Mouse (Mus musculus) layer of hippocampus, adult 2 months (tissue): ENCODE results near the gene Cdk7. TPM values are rescaled to one million over a fixed set of nuclear protein-coding genes. Genes with fewer than 3 reads are reported as not detected.
"Not testable (repeated sequence)": the region's sequence is repeated elsewhere in the genome, so short reads cannot be mapped to it uniquely, and the experiment has no call there.

ENCODE experiments used
- DNase-seq, 2 experiments: peaks; one replicate each; pipeline ENCODE4 v3.0.0; 2022; ENCODE audit warnings: low spot score in 2 of 2
- H3K27ac ChIP-seq: fragments of 200-600 bp; 2 replicates; pipeline ENCODE4 v1.8.1; 2022
- H3K4me3 ChIP-seq: fragments of 200-600 bp; 2 replicates; pipeline ENCODE4 v1.8.1; 2022; ENCODE audit warnings: mild to moderate bottlenecking
- CTCF ChIP-seq: fragments of 200-600 bp; conservative IDR thresholded peaks from 2 replicates; pipeline ENCODE4 v1.8.1; 2022; ENCODE audit warnings: antibody characterized with exemption, mild to moderate bottlenecking, moderate library complexity
- total RNA-seq, 2 experiments: library from RNA; stranded (reverse); gene quantifications; 2 replicates each; pipeline ENCODE4 v1.2.3; 2021

Cdk7 gene
- total RNA-seq, 2 experiments from 2014 or later, result 40.2 to 40.4 TPM

GRCm38 (mm10) chr13:100746090-100746489 is 15.4 kb upstream of the Cdk7 start:
- Histone ChIP-seq H3K4me3 (no peak overlapping the region), H3K27ac (peak overlapping the region; percentile 62)
- no peak for TF ChIP-seq CTCF
- DNase-seq, result peak; percentile 47 to 51

- Histone ChIP-seq H3K4me3 (peak within 1 kb of the TSS; percentile 73), H3K27ac (peak within 1 kb of the TSS; percentile 100)
- peak; percentile 23; the same call in 1 of the 2 replicates for TF ChIP-seq CTCF
- peak; percentile 86 to 92 for DNase-seq
These were observed 13.5 kb upstream of the Cdk7 start, which contains the start of gene Mrps36 for GRCm38 (mm10) chr13:100744036-100744744. Gene Mrps36, minus strand, starts transcription at chr13:100744659.

GRCm38 (mm10) chr13:100743346-100744035 is 12.8 kb upstream of the Cdk7 start:
- no peak for TF ChIP-seq CTCF
- peak overlapping the region; percentile 100 for H3K27ac ChIP-seq

GRCm38 (mm10) chr13:100742831-100743230 is 12.1 kb upstream of the Cdk7 start:
- no peak for DNase-seq
- H3K4me3 ChIP-seq, result peak overlapping the region; percentile 73; the same call in 1 of the 2 replicates
- no peak for TF ChIP-seq CTCF
- H3K27ac ChIP-seq, result peak overlapping the region; percentile 100; the same call in 1 of the 2 replicates

More at GRCm38 (mm10) chr13:100743346-100744035, 12.8 kb upstream of the Cdk7 start:
- DNase-seq, result no peak
- H3K4me3 ChIP-seq, result peak overlapping the region; percentile 73

GRCm38 (mm10) chr13:100732756-100733155 is 2.0 kb upstream of the Cdk7 start:
- DNase-seq, result no peak
- no peak overlapping the region for H3K4me3 ChIP-seq
- no peak for TF ChIP-seq CTCF

GRCm38 (mm10) chr13:100731462-100732046 is 815 bp upstream of the Cdk7 start:
- TF ChIP-seq CTCF, result peak; percentile 21
- H3K27ac ChIP-seq, result peak overlapping the region; percentile 81; the same call in 1 of the 2 replicates

More at GRCm38 (mm10) chr13:100732756-100733155, 2.0 kb upstream of the Cdk7 start:
- H3K27ac ChIP-seq, result no peak overlapping the region

GRCm38 (mm10) chr13:100730153-100730860 is 432 bp downstream of the Cdk7 start:
- no peak for TF ChIP-seq CTCF
- peak overlapping the region; percentile 81 for H3K27ac ChIP-seq
- peak overlapping the region; percentile 94 for H3K4me3 ChIP-seq
- DNase-seq, result no peak

More at GRCm38 (mm10) chr13:100731462-100732046, 815 bp upstream of the Cdk7 start:
- not testable (repeated sequence) for H3K4me3 ChIP-seq, DNase-seq

GRCm38 (mm10) chr13:100728530-100728929 is 2.2 kb downstream of the Cdk7 start:
- not testable (repeated sequence) for DNase-seq, H3K4me3 ChIP-seq, H3K27ac ChIP-seq

GRCm38 (mm10) chr13:100728086-100728485 is 2.7 kb downstream of the Cdk7 start:
- TF ChIP-seq CTCF, result no peak
- no peak overlapping the region for H3K4me3 ChIP-seq
- H3K27ac ChIP-seq, result no peak overlapping the region
- no peak for DNase-seq

- DNase-seq, result no peak
- no peak overlapping the region for H3K27ac ChIP-seq
These were observed 5.5 kb downstream of the Cdk7 start for GRCm38 (mm10) chr13:100725194-100725593.

GRCm38 (mm10) chr13:100724051-100724754 is 6.5 kb downstream of the Cdk7 start:
- H3K4me3 ChIP-seq, result no peak overlapping the region
- DNase-seq, result no peak
- TF ChIP-seq CTCF, result no peak
- no peak overlapping the region for H3K27ac ChIP-seq

More at GRCm38 (mm10) chr13:100725194-100725593, 5.5 kb downstream of the Cdk7 start:
- TF ChIP-seq CTCF, result no peak
- H3K4me3 ChIP-seq, result no peak overlapping the region

- TF ChIP-seq CTCF, result no peak
- Histone ChIP-seq H3K27ac (no peak overlapping the region), H3K4me3 (no peak overlapping the region)
- DNase-seq, result no peak
These were observed 9.1 kb downstream of the Cdk7 start for GRCm38 (mm10) chr13:100721656-100722055.
